Mouse (Mus musculus): ENCODE measurements around the gene F2rl2.

- TF ChIP-seq POLR2A (IDR thresholded peaks at IDR 0.05; ENCODE audit: control insufficient read depth, extremely low read depth, insufficient read depth, low read length, poor library complexity) (no peak), CTCF (IDR thresholded peaks at IDR 0.05; ENCODE audit: borderline replicate concordance, control insufficient read depth, extremely low read depth, insufficient read depth, low read length, poor library complexity) (no peak)
Observed at GRCm38 (mm10) chr13:95712054-95712453, 15.4 kb downstream of the F2rl2 start.

All from thymus, adult 2 months (tissue).